In the genomic region with DNA sequence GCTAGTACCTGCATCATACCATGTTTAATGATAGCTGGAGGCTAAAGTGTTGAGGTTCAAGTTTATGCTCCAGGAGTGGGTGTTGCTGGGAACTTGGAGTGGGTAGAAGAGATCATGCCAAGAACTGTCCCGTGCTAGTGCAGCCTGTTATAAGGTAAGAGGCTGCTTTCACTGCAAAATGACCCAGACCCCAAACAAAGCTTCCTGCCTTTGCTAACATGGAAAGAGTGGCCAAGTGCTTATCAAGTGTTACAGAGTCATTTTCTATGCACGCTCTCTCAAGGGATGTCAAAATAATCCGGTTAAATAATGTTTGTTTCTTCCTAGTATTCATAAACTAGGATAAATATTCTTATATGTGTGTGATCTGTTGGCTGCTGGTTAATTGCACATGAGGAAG, we compare ENCODE assay signal across 12 mouse cellular contexts.
"Had no signal": no experiment of that assay in that cellular context is flagged by ENCODE, and none has a peak within 500 bp of the region (broad histone marks: within the 10 kb centered on the region; RNA-seq: fewer than 3 reads in every experiment).

No protein-coding gene starts in this region.

- H3K27ac ChIP-seq: limb, embryonic 10.5 days; liver, embryonic 12.5 days; midbrain, embryonic 13.5 days; neural tube, embryonic 15.5 days had no signal

- DNase-seq: kidney, adult 2 months; kidney, postnatal 25 days; right cerebral cortex, postnatal 4 days; spleen, adult 18-20 months; thymus, adult 18-20 months; thymus, postnatal 25 days had no signal

- H3K9ac ChIP-seq: liver, embryonic 12.5 days; midbrain, embryonic 13.5 days; neural tube, embryonic 15.5 days had no signal

- H3K4me2 ChIP-seq: liver, embryonic 12.5 days; midbrain, embryonic 13.5 days; neural tube, embryonic 15.5 days had no signal

- H3K36me3 ChIP-seq: limb, embryonic 10.5 days; liver, embryonic 12.5 days; midbrain, embryonic 13.5 days; neural tube, embryonic 15.5 days had no signal

- ATAC-seq: intestine, embryonic 16.5 days; liver, embryonic 12.5 days; midbrain, embryonic 13.5 days had no signal

- H3K4me1 ChIP-seq: limb, embryonic 10.5 days; liver, embryonic 12.5 days; midbrain, embryonic 13.5 days; neural tube, embryonic 15.5 days had no signal

- H3K9me3 ChIP-seq: limb, embryonic 10.5 days; liver, embryonic 12.5 days; midbrain, embryonic 13.5 days; neural tube, embryonic 15.5 days had no signal

- H3K27me3 ChIP-seq: liver, embryonic 12.5 days; midbrain, embryonic 13.5 days; neural tube, embryonic 15.5 days had no signal

- H3K4me3 ChIP-seq: left cerebral cortex, adult 2 months; limb, embryonic 10.5 days; liver, embryonic 12.5 days; midbrain, embryonic 13.5 days; neural tube, embryonic 15.5 days had no signal
